Mouse (Mus musculus) myocyte (in vitro differentiated cells): ENCODE data around the gene Ass1. TPM values are rescaled to one million over a fixed set of nuclear protein-coding genes. Genes with fewer than 3 reads are reported as not detected.

Experiments used
- H3K27me3 ChIP-seq: one replicate; pipeline ENCODE4 v1.6.1; 2011; ENCODE audit not compliant: control insufficient read depth, insufficient read depth, insufficient read length
- H3K36me3 ChIP-seq: one replicate; pipeline ENCODE4 v1.6.1; 2011; ENCODE audit not compliant: control insufficient read depth, insufficient read depth
- H3K4me2 ChIP-seq: one replicate; pipeline ENCODE4 v1.6.1; 2011; ENCODE audit warnings: low read depth, control low read depth
- H3K4me3 ChIP-seq: one replicate; pipeline ENCODE4 v1.5.1; 2011; ENCODE audit warnings: mild to moderate bottlenecking, control low read depth, moderate library complexity
- H3K79me2 ChIP-seq: one replicate; pipeline ENCODE4 v1.6.1; 2011; ENCODE audit not compliant: control insufficient read depth, insufficient read depth
- H3ac ChIP-seq: one replicate; pipeline ENCODE4 v1.6.1; 2011; ENCODE audit not compliant: control insufficient read depth, insufficient read length
- CEBPB ChIP-seq: IDR thresholded peaks from 2 replicates; pipeline ENCODE4 v1.6.1; 2011; ENCODE audit warnings: mild to moderate bottlenecking, moderate library complexity; ENCODE audit not compliant: poor library complexity, insufficient read depth, severe bottlenecking
- E2F4 ChIP-seq: IDR thresholded peaks from one replicate; pipeline ENCODE4 v1.6.1; 2011; ENCODE audit warnings: mild to moderate bottlenecking, control low read depth, moderate library complexity; ENCODE audit not compliant: insufficient read depth
- MAX ChIP-seq: IDR thresholded peaks from one replicate; pipeline ENCODE4 v1.6.1; 2011; ENCODE audit warnings: low read depth, mild to moderate bottlenecking, control low read depth
- MYOD1 ChIP-seq, 3 experiments: IDR thresholded peaks; one replicate each; pipeline ENCODE4 v1.6.1; 2011; ENCODE audit warnings: control low read depth in 2 of 3, low read depth in 2 of 3, mild to moderate bottlenecking in 2 of 3, moderate library complexity in 1 of 3; ENCODE audit not compliant: insufficient read length in 2 of 3, control insufficient read depth in 1 of 3
- MYOG ChIP-seq, 3 experiments: IDR thresholded peaks; one replicate each; pipeline ENCODE4 v1.6.1; 2011; ENCODE audit warnings: control low read depth in 2 of 3, low read depth in 2 of 3, mild to moderate bottlenecking in 2 of 3; ENCODE audit not compliant: insufficient read length in 2 of 3, control insufficient read depth in 1 of 3, insufficient read depth in 1 of 3
- POLR2A ChIP-seq: IDR thresholded peaks from one replicate; pipeline ENCODE4 v1.6.1; 2011; ENCODE audit warnings: low read depth, mild to moderate bottlenecking, control low read depth, moderate library complexity; ENCODE audit not compliant: insufficient read length
- POLR2AphosphoS2 ChIP-seq: IDR thresholded peaks from one replicate; pipeline ENCODE4 v1.6.1; 2011; ENCODE audit warnings: low read depth, control low read depth; ENCODE audit not compliant: insufficient read length
- REST ChIP-seq: IDR thresholded peaks from one replicate; pipeline ENCODE4 v1.6.1; 2011; ENCODE audit warnings: mild to moderate bottlenecking, control low read depth, moderate library complexity; ENCODE audit not compliant: insufficient read depth, insufficient read length
- SRF ChIP-seq: IDR thresholded peaks from one replicate; pipeline ENCODE4 v1.6.1; 2011; ENCODE audit warnings: low read depth; ENCODE audit not compliant: control insufficient read depth, insufficient read length
- TCF12 ChIP-seq: IDR thresholded peaks from one replicate; pipeline ENCODE4 v1.6.1; 2011; ENCODE audit warnings: mild to moderate bottlenecking, control low read depth; ENCODE audit not compliant: poor library complexity, insufficient read depth, severe bottlenecking
- TCF3 ChIP-seq: IDR thresholded peaks from one replicate; pipeline ENCODE4 v1.6.1; 2011; ENCODE audit warnings: low read depth, control low read depth; ENCODE audit not compliant: insufficient read length
- USF1 ChIP-seq: IDR thresholded peaks from one replicate; pipeline ENCODE4 v1.6.1; 2011; ENCODE audit warnings: low read depth, mild to moderate bottlenecking, control low read depth, moderate library complexity
- polyA plus RNA-seq: library from polyadenylated mRNA; unstranded; fragments of >200 nt; fragmentation: generic; extraction: Trizol; gene quantifications from one replicate; pipeline ENCODE4 v1.2.1, GENCODE M21; 2012; ENCODE audit warnings: missing spikeins

Ass1 gene
- polyA plus RNA-seq, 1 experiment: 71.5 TPM

GRCm38 (mm10) chr2:31446456-31446855, 23.6 kb upstream of the Ass1 start:
- Histone ChIP-seq H3K4me3 (no peak overlapping the region), H3K36me3 (no peaks in the 10 kb centered on the region), H3ac (no peak overlapping the region), H3K27me3 (no peaks in the 10 kb centered on the region), H3K79me2 (no peaks in the 10 kb centered on the region), H3K4me2 (no peak overlapping the region)
- TF ChIP-seq E2F4: no peak
- no peak for TF ChIP-seq POLR2A
- no peak for TF ChIP-seq CEBPB
- TF ChIP-seq TCF3: no peak
- TF ChIP-seq SRF: no peak
- TF ChIP-seq MYOG (IDR thresholded peaks at IDR 0.05; ENCODE audit: control insufficient read depth in 1 of 3, insufficient read depth in 1 of 3, insufficient read length in 2 of 3, low read depth in 2 of 3): no peak
- no peak for TF ChIP-seq MAX
- TF ChIP-seq USF1: no peak
- TF ChIP-seq POLR2AphosphoS2: no peak
- no peak for TF ChIP-seq REST
- no peak for TF ChIP-seq TCF12
- no peak for TF ChIP-seq MYOD1 (IDR thresholded peaks at IDR 0.05; ENCODE audit: control insufficient read depth in 1 of 3, insufficient read length in 2 of 3, low read depth in 2 of 3)

GRCm38 (mm10) chr2:31447536-31447935, 22.5 kb upstream of the Ass1 start:
- no peak overlapping the region for H3K4me3 ChIP-seq
- H3K79me2 ChIP-seq: no peaks in the 10 kb centered on the region
- H3K36me3 ChIP-seq: no peaks in the 10 kb centered on the region
- TF ChIP-seq MYOD1 (IDR thresholded peaks at IDR 0.05; ENCODE audit: control insufficient read depth in 1 of 3, insufficient read length in 2 of 3, low read depth in 2 of 3): no peak
- TF ChIP-seq CEBPB: no peak
- TF ChIP-seq TCF12: no peak
- no peak for TF ChIP-seq USF1
- TF ChIP-seq POLR2AphosphoS2: no peak
- TF ChIP-seq SRF: no peak
- no peak for TF ChIP-seq E2F4
- no peak for TF ChIP-seq TCF3
- no peak for TF ChIP-seq MYOG (IDR thresholded peaks at IDR 0.05; ENCODE audit: control insufficient read depth in 1 of 3, insufficient read depth in 1 of 3, insufficient read length in 2 of 3, low read depth in 2 of 3)
- no peak for TF ChIP-seq REST
- no peak for TF ChIP-seq POLR2A
- no peak for TF ChIP-seq MAX
- no peak overlapping the region for H3K4me2 ChIP-seq
- no peak overlapping the region for H3ac ChIP-seq
- no peaks in the 10 kb centered on the region for H3K27me3 ChIP-seq

- no peaks in the 10 kb centered on the region for H3K27me3 ChIP-seq
- TF ChIP-seq POLR2AphosphoS2: no peak
- no peaks in the 10 kb centered on the region for H3K79me2 ChIP-seq
- no peak overlapping the region for H3ac ChIP-seq
- no peak overlapping the region for H3K4me3 ChIP-seq
- no peaks in the 10 kb centered on the region for H3K36me3 ChIP-seq
- peak overlapping the region; percentile 56 for H3K4me2 ChIP-seq
These were observed 21.1 kb upstream of the Ass1 start for GRCm38 (mm10) chr2:31448756-31449440.

GRCm38 (mm10) chr2:31449441-31449815, 20.6 kb upstream of the Ass1 start:
- Histone ChIP-seq H3K27me3 (no peaks in the 10 kb centered on the region), H3K4me3 (no peak overlapping the region), H3K4me2 (peak overlapping the region; percentile 56), H3ac (no peak overlapping the region), H3K36me3 (no peaks in the 10 kb centered on the region), H3K79me2 (no peaks in the 10 kb centered on the region)
- peak in 2 of 3 experiments; percentile 96 to 98 for TF ChIP-seq MYOD1 (IDR thresholded peaks at IDR 0.05; ENCODE audit: control insufficient read depth in 1 of 3, insufficient read length in 2 of 3, low read depth in 2 of 3)
- peak; percentile 87 to 99 (median 97) for TF ChIP-seq MYOG (IDR thresholded peaks at IDR 0.05; ENCODE audit: control insufficient read depth in 1 of 3, insufficient read depth in 1 of 3, insufficient read length in 2 of 3, low read depth in 2 of 3)
- TF ChIP-seq MAX: no peak
- TF ChIP-seq TCF12: peak; percentile 74
- TF ChIP-seq REST: no peak
- TF ChIP-seq TCF3: peak; percentile 94

- Histone ChIP-seq H3ac (no peak overlapping the region), H3K4me2 (no peak overlapping the region), H3K4me3 (no peak overlapping the region), H3K79me2 (no peaks in the 10 kb centered on the region), H3K36me3 (no peaks in the 10 kb centered on the region), H3K27me3 (no peaks in the 10 kb centered on the region)
- no peak for TF ChIP-seq MYOG (IDR thresholded peaks at IDR 0.05; ENCODE audit: control insufficient read depth in 1 of 3, insufficient read depth in 1 of 3, insufficient read length in 2 of 3, low read depth in 2 of 3)
- TF ChIP-seq MYOD1 (IDR thresholded peaks at IDR 0.05; ENCODE audit: control insufficient read depth in 1 of 3, insufficient read length in 2 of 3, low read depth in 2 of 3): peak in 1 of 3 experiments; percentile 11
These were observed 20.1 kb upstream of the Ass1 start for GRCm38 (mm10) chr2:31449902-31450301.
